Mouse (Mus musculus) olfactory bulb, adult 2 months (tissue): ENCODE measurements around the gene Spink4. TPM values are rescaled to one million over a fixed set of nuclear protein-coding genes. Genes with fewer than 3 reads are reported as not detected.
"Not testable (repeated sequence)": the region's sequence is repeated elsewhere in the genome, so short reads cannot be mapped to it uniquely, and the experiment has no call there.

Experiments
- H3K27ac ChIP-seq: fragments of 200-500 bp; 2 replicates; pipeline ENCODE4 v1.5.1; 2012; ENCODE audit warnings: low read depth, low read length; ENCODE audit not compliant: insufficient read depth
- H3K4me1 ChIP-seq: fragments of 200-500 bp; 2 replicates; pipeline ENCODE4 v1.6.1; 2012; ENCODE audit warnings: low read length; ENCODE audit not compliant: control insufficient read depth, insufficient read depth
- H3K4me3 ChIP-seq: fragments of 200-500 bp; 2 replicates; pipeline ENCODE4 v1.5.1; 2012; ENCODE audit warnings: mild to moderate bottlenecking, low read depth, low read length, moderate library complexity; ENCODE audit not compliant: insufficient read depth
- CTCF ChIP-seq: fragments of 200-500 bp; IDR thresholded peaks from 2 replicates; pipeline ENCODE4 v1.5.1; 2012; ENCODE audit warnings: low read depth, mild to moderate bottlenecking, low read length, moderate library complexity; ENCODE audit not compliant: insufficient read depth
- POLR2A ChIP-seq: fragments of 200-500 bp; IDR thresholded peaks from 2 replicates; pipeline ENCODE4 v1.6.1; 2012; ENCODE audit warnings: mild to moderate bottlenecking, low read depth, low read length, moderate library complexity; ENCODE audit not compliant: insufficient read depth
- WGBS: fragments of 180-500 bp; shearing (Covaris S2); methylation state at CpG from one replicate; pipeline ENCODE4 v1.1.7; 2018; 5-methylcytosine and 5-hydroxymethylcytosine counted together
- polyA plus RNA-seq: library from polyadenylated mRNA; stranded (reverse); fragments of >200 nt; gene quantifications from 2 replicates; pipeline ENCODE4 v1.2.4, GENCODE M21; 2012; ENCODE audit warnings: low replicate concordance; ENCODE audit not compliant: missing spikeins, insufficient read depth, insufficient read length

The Spink4 gene
- polyA plus RNA-seq, 1 experiment: not detected

DNA sequence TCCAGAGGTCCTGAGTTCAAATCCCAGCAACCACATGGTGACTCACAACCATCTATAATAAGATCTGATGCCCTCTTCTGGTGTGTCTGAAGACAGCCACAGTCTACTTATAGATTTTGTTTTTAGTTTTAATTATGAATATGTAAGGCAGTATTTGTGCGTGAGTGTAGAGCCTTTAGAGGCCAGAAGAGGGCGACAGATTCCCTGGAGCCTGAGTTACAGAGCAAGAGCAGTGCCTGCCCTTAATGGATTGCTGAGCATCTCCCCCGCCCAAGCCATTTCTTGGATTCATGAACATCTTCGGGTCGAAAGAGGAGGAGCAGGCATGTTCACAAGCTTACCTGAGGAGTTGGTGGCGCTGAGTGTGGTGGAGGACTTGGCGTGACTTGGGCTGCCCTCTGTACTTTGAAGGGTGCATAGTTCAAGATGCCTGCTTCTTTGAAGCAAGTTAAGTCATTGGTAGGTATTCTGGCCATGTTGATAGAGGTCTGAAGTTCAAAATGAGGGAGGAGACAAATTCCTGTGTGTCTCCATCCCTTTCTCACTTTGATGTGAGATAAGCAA, 3.2 kb upstream of the Spink4 start:
- no peaks in the 10 kb centered on the region for H3K4me1 ChIP-seq
- H3K27ac ChIP-seq: no peak overlapping the region
- H3K4me3 ChIP-seq: no peak overlapping the region
- WGBS: 93% methylated on average over 7 of the region's 7 CpGs
- TF ChIP-seq CTCF: no peak

DNA sequence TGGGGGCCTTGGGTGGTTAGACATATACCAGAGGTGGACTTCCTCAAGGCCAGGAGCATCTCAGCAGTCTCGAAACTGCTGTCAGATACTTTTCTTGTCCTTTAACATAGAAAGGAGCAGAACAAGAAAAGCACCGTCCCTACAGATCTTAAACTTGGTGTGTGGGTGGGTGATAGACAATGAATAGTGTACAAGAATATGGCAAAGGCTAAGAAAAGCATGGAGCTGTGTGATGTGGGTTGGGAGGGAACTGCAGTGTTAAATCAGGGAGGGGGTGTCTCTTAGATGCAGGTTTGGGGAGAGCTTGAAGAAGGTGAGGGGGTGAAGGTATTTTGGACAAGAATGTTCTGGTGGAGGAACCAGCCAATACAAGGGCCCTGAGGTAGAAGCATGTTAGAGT, 724 bp downstream of the Spink4 start:
- 58% methylated on average over 2 of the region's 2 CpGs for WGBS
- Histone ChIP-seq H3K27ac (no peak overlapping the region), H3K4me3 (no peak overlapping the region), H3K4me1 (no peaks in the 10 kb centered on the region)
- TF ChIP-seq CTCF (no peak), POLR2A (no peak)

DNA sequence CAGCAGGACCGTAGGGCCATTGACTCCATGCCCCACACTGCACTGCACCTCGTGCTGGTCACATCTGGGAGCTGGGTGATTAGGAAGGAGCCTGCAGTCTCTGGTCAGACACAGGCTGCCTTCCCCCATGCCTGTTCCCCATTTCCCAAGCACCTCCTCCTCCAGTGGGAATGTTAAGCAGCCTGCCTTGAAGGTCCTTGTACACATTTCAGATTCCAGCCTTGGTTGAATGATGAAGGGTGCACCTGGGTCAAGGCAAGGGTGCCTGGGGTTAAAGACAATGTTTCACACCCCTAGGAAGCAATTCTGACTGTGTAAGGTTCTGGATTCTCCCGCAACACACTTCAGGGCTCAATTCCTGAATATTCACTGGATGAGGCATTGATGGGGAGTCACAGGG, 1.4 kb downstream of the Spink4 start:
- 95% methylated on average over 3 of the region's 3 CpGs for WGBS

DNA sequence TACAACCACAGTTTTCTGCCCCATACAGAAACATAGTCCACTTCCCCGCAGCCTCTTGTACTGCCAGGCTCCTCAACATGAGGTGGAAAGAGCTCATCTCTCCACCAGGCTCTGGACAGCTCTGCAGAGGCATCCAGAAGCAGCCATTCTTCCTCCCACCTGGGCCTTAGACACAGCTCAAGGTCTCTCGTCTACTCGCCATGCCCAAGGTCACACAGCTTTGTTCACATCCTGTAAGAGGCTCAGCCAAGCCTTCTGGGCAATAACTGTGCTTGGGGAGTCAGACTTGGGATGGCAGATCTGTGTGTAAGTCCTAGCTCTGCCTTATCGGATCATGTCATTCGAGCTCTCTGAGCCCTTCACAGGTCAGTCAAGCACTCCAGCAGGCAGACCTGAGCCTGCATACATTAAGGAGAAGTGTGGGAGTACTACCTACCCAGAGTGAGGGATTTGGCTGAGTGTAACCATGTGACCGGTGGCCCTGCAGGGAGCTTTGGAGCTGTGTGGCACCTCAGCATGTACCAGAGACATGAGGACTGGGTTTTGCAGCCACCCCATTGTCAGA, 3.3 kb downstream of the Spink4 start:
- TF ChIP-seq CTCF (no peak), POLR2A (no peak)
- no peak overlapping the region for H3K27ac ChIP-seq
- H3K4me3 ChIP-seq: no peak overlapping the region
- H3K4me1 ChIP-seq: no peaks in the 10 kb centered on the region
- WGBS: 88% methylated on average over 6 of the region's 6 CpGs

More for the DNA sequence above, 1.4 kb downstream of the Spink4 start:
- no peak overlapping the region for H3K4me3 ChIP-seq
- no peaks in the 10 kb centered on the region for H3K4me1 ChIP-seq
- TF ChIP-seq POLR2A: no peak
- TF ChIP-seq CTCF: no peak
- H3K27ac ChIP-seq: no peak overlapping the region

DNA sequence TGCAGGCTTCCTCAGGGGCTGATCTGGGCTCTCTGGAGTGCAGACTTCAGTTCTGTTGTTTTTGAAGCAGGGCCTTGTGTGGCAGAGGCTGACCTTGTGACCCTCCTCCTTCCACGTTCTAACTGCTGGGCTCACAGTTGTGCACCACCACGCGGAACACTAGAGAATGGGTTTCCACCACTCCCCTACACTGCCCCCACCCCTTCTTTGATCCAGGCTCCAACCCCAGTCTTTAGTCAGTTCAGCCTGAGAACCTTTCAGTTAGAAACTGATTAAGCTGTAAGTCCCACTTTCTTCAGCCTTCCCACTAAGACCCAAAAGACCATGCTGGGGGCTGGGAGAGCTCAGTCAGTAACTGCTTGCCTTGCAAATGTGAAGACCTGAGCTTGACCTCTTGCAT, 5.7 kb downstream of the Spink4 start:
- Histone ChIP-seq H3K27ac (no peak overlapping the region), H3K4me1 (no peaks in the 10 kb centered on the region), H3K4me3 (no peak overlapping the region)
- no peak for TF ChIP-seq POLR2A
- TF ChIP-seq CTCF: no peak
- WGBS: 53% methylated on average over 3 of the region's 3 CpGs

DNA sequence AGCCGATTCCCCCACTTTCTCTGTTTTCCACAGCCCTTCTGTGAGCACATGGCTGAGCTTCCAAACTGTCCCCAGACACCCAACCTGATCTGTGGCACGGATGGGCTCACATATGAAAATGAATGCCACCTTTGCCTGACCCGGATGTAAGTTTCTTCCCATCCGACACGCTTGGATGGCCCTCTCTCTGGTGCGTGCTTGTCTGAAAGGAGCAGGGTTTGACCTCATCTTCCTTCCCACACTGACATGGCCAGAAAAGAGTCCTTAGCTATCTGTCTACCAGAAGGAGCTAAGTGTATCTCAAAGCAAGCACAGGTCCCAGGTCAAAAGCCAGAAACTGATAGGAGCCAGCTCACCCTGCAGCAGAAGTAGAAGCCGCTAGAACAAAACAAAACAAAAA, 9.2 kb downstream of the Spink4 start:
- H3K4me1 ChIP-seq: no peaks in the 10 kb centered on the region
- TF ChIP-seq POLR2A (no peak), CTCF (no peak)
- no peak overlapping the region for H3K27ac ChIP-seq
- no peak overlapping the region for H3K4me3 ChIP-seq
- 82% methylated on average over 7 of the region's 7 CpGs for WGBS

DNA sequence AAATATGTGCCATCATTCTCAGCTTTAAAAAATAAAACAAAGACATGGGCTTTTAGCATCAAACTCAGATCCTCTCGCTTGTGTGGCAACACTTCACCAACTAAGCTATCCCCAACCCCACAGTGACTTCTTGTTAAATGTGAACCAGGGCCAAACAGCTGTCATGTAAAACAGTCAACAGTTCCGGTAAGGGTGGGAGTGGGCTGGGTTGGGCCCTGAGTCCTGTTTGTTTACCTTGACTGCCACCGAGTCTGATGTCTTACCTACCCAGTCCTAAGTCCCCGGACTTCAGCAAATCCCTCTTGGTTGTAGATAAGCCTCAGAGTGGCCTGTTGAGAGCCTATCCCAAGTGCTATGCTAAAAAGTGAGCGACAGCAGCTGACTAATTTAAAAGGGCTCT, 13.8 kb downstream of the Spink4 start:
- WGBS: 91% methylated on average over 5 of the region's 5 CpGs
- Histone ChIP-seq H3K4me3 (no peak overlapping the region), H3K4me1 (no peaks in the 10 kb centered on the region), H3K27ac (no peak overlapping the region)
- TF ChIP-seq CTCF (no peak), POLR2A (no peak)

DNA sequence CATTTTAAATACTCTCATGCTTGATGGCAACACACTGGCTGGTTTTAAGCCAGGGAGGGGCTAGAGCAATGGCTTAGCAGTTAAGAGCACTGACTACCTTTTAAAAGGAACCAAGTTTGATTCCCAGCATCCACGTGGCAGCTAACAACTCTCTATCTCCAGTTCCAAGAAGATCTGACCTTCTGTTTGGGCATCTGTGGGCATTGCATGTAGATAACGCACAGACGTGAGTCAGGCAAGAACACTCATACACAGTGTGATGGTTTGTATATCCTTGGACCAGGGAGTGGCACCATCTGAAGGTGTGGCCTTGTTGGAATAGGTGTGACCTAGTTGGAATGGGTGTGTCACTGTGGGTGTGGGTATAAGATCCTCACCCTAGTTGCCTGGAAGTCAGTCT, 14.5 kb downstream of the Spink4 start:
- WGBS: 95% methylated on average over 3 of the region's 3 CpGs
- H3K27ac ChIP-seq, H3K4me1 ChIP-seq, H3K4me3 ChIP-seq: not testable (repeated sequence)

DNA sequence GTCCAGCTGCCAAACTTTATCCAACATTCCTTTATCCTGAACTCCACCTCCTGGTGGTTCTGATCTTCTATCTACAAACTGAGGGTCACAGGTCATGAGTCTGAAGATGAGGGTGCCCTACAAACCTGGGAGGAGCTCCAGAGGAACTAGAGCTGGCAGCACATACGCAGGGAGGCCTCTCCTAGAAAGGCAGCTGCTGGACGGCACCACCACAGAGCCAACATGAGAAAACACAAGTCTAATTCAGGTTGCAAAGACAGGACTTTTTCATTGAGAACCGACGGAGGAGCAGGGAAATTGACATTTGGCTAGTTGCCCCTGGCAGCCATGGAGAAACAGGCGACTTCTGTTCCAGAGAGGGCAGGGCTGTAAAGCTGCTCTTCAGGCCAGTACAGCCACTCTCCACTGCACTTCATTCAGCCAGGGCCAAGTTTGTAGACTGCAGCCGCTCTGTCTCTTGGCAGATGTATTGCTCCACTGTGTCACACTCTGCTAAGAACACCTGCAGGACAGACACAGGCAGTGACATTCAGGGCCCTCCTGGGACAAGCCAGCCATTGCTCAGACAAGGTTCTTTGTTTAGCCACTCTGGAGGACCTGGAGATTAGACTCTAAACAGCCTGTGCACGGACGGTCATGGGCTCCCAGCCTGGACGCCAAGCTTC, 16.5 kb downstream of the Spink4 start:
- Histone ChIP-seq H3K27ac (no peak overlapping the region), H3K4me3 (no peak overlapping the region), H3K4me1 (no peaks in the 10 kb centered on the region)
- TF ChIP-seq POLR2A: no peak
- no peak for TF ChIP-seq CTCF
- WGBS: 45% methylated on average over 9 of the region's 9 CpGs
